Mouse (Mus musculus) myocyte (in vitro differentiated cells): Measurements from ENCODE around the gene Slc10a6.

Experiments used
- CEBPB ChIP-seq: IDR thresholded peaks from 2 replicates; pipeline ENCODE4 v1.6.1; 2011; ENCODE audit warnings: mild to moderate bottlenecking, moderate library complexity; ENCODE audit not compliant: poor library complexity, insufficient read depth, severe bottlenecking
- E2F4 ChIP-seq: IDR thresholded peaks from one replicate; pipeline ENCODE4 v1.6.1; 2011; ENCODE audit warnings: mild to moderate bottlenecking, control low read depth, moderate library complexity; ENCODE audit not compliant: insufficient read depth
- MAX ChIP-seq: IDR thresholded peaks from one replicate; pipeline ENCODE4 v1.6.1; 2011; ENCODE audit warnings: low read depth, mild to moderate bottlenecking, control low read depth
- POLR2A ChIP-seq: IDR thresholded peaks from one replicate; pipeline ENCODE4 v1.6.1; 2011; ENCODE audit warnings: low read depth, mild to moderate bottlenecking, control low read depth, moderate library complexity; ENCODE audit not compliant: insufficient read length
- POLR2AphosphoS2 ChIP-seq: IDR thresholded peaks from one replicate; pipeline ENCODE4 v1.6.1; 2011; ENCODE audit warnings: low read depth, control low read depth; ENCODE audit not compliant: insufficient read length
- REST ChIP-seq: IDR thresholded peaks from one replicate; pipeline ENCODE4 v1.6.1; 2011; ENCODE audit warnings: mild to moderate bottlenecking, control low read depth, moderate library complexity; ENCODE audit not compliant: insufficient read depth, insufficient read length
- TCF12 ChIP-seq: IDR thresholded peaks from one replicate; pipeline ENCODE4 v1.6.1; 2011; ENCODE audit warnings: mild to moderate bottlenecking, control low read depth; ENCODE audit not compliant: poor library complexity, insufficient read depth, severe bottlenecking
- USF1 ChIP-seq: IDR thresholded peaks from one replicate; pipeline ENCODE4 v1.6.1; 2011; ENCODE audit warnings: low read depth, mild to moderate bottlenecking, control low read depth, moderate library complexity

DNA sequence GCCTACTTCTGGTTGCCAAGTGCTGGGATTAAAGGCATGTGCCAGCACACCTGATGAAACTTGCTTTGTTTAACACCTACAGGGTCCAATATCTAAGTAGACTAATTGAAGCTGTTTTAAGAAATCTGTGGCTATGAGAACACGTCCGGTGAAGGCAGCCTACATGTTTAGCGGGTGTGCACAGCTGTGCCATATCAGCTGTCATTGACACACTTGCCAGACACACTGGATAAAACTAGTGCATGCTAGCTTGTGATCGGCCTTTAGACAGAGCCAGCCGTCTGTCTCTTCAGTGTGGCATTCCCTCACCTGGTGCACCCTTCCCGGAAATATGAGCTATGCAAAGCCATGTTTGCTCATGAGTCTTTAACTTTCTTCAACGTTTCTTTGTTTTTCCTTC is 37.4 kb downstream of the Slc10a6 start:
- no peak for TF ChIP-seq POLR2AphosphoS2
- TF ChIP-seq POLR2A = no peak
- TF ChIP-seq REST = no peak
- TF ChIP-seq E2F4 = no peak
- no peak for TF ChIP-seq MAX
- TF ChIP-seq USF1 = no peak
- TF ChIP-seq CEBPB = no peak
- TF ChIP-seq TCF12 = no peak
